Mouse (Mus musculus) liver, embryonic 16.5 days (tissue): ENCODE measurements at regions not wholly inside any gene's neighbourhood (a gene's known extent, or its start where the extent isn't known, plus 50 kb on each side); places are given as distances from the start of the nearest gene placed in this dataset.

Experiments
- ATAC-seq: fragments of 200-750 bp; cut with Nextera tagmentation; 2 replicates; pipeline ENCODE4 v1.8.0; 2017; ENCODE audit warnings: low read depth, mild to moderate bottlenecking, moderate number of reproducible peaks, moderate library complexity
- H3K27ac ChIP-seq: fragments of 300-500 bp; sonication (generic); 2 replicates; pipeline ENCODE4 v1.5.1; 2014; ENCODE audit warnings: mild to moderate bottlenecking, low read length
- H3K27me3 ChIP-seq: fragments of 300-500 bp; sonication (generic); 2 replicates; pipeline ENCODE4 v1.6.1; 2014; ENCODE audit warnings: low read depth, low read length, mixed read lengths; ENCODE audit not compliant: control insufficient read depth, insufficient read depth
- H3K36me3 ChIP-seq: fragments of 300-500 bp; sonication (generic); 2 replicates; pipeline ENCODE4 v1.6.1; 2014; ENCODE audit warnings: mild to moderate bottlenecking; ENCODE audit not compliant: control insufficient read depth, insufficient read depth
- H3K4me1 ChIP-seq: fragments of 300-500 bp; sonication (generic); 2 replicates; pipeline ENCODE4 v1.6.1; 2014; ENCODE audit warnings: low read depth, low read length, mixed read lengths; ENCODE audit not compliant: control insufficient read depth
- H3K4me2 ChIP-seq: fragments of 300-500 bp; sonication (generic); 2 replicates; pipeline ENCODE4 v1.6.1; 2014; ENCODE audit warnings: low read depth, low read length, mixed read lengths
- H3K4me3 ChIP-seq: fragments of 300-500 bp; sonication (generic); 2 replicates; pipeline ENCODE4 v1.5.1; 2014; ENCODE audit warnings: low read depth, mild to moderate bottlenecking, low read length
- H3K9ac ChIP-seq: fragments of 300-500 bp; sonication (generic); 2 replicates; pipeline ENCODE4 v1.6.1; 2014; ENCODE audit warnings: low read depth, low read length
- H3K9me3 ChIP-seq: fragments of 300-500 bp; sonication (generic); replicated peaks from 2 replicates; pipeline ENCODE4 v1.6.1; 2016; ENCODE audit warnings: low read length; ENCODE audit not compliant: control insufficient read depth
- WGBS: fragments of 180-500 bp; shearing (Covaris S2); extraction: QIAGEN DNeasy Blood & Tissue Kit; methylation state at CpG from one replicate; pipeline ENCODE4 v1.1.7; 2014; ENCODE audit not compliant: insufficient replicate concordance; 5-methylcytosine and 5-hydroxymethylcytosine counted together

DNA sequence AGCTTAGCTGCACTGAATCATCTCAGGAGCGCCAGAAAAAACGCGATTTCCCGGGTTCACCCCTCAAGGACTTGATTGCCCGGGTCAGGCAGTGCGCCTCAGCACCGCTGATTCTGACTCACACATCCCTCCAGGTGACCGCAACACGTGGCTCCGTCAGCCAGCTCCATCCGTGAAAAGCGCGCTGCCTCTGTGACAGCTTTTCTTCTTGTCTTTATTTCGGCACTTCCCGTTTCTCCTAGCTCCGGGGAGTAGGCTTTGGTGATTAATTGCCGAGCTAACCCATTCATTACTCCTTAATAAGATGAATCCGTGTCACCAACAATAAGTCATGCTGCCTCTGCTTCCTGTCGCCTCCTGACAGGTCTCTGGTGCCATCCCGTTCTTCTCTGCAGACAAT, 108.6 kb downstream of the Katnal1 start:
- WGBS = 17% methylated on average over 20 of the region's 20 CpGs
- no peak for ATAC-seq
- no peak overlapping the region for H3K9ac ChIP-seq
- H3K27me3 ChIP-seq = peaks cover 12% of the 10 kb centered on the region
- no peaks in the 10 kb centered on the region for H3K36me3 ChIP-seq
- no peaks in the 10 kb centered on the region for H3K4me1 ChIP-seq
- no peak overlapping the region for H3K27ac ChIP-seq
- no peak overlapping the region for H3K4me2 ChIP-seq
- H3K4me3 ChIP-seq = no peak overlapping the region
- no peaks in the 10 kb centered on the region for H3K9me3 ChIP-seq

DNA sequence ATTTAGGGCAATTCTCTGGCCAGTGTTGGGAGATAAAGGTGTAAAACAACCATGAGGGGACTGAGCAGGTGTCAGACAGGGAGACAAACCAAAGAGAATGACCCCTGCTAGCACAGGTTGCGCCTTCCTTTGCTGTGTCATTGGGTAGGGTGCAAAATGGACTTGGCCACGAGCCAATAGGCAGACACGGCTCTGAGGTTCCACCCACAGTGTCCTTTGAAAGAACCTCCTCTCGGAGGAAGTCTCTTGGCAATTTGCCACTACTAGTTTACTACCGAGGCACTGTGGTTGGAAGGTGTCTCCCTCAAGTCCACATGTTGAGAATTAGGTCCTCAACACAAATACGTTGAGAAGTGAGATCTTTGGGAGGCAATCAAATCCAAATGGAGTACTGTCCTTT, 109.7 kb downstream of the Katnal1 start:
- Histone ChIP-seq H3K4me3 (no peak overlapping the region), H3K27ac (no peak overlapping the region), H3K27me3 (peaks cover 12% of the 10 kb centered on the region), H3K9ac (no peak overlapping the region), H3K4me2 (no peak overlapping the region), H3K4me1 (no peaks in the 10 kb centered on the region), H3K9me3 (no peaks in the 10 kb centered on the region), H3K36me3 (no peaks in the 10 kb centered on the region)
- 22% methylated on average over 6 of the region's 6 CpGs for WGBS
- peak; percentile 53; the same call in 1 of the 2 replicates for ATAC-seq

DNA sequence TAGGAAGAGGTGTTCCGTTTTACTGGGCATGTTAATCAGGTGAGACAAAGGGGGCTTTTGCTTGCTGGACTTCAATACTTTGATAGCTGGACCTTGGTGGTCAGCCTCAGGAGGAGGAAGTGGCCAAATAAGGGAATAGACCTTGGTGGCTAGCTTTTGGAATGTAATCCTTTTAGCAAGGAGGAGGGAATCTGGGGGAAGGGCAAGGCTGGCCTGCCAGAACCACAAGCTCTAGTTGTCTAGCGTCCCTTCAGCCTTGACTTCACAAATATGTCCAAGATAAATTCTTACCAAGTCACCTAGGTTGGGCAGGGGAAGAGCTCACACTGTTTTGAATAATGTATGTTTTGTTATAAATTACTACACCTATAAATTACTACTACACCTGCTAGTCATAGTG, 110.4 kb downstream of the Katnal1 start:
- Histone ChIP-seq H3K9ac (no peak overlapping the region), H3K4me2 (no peak overlapping the region), H3K36me3 (no peaks in the 10 kb centered on the region), H3K27me3 (peaks cover 12% of the 10 kb centered on the region), H3K9me3 (no peaks in the 10 kb centered on the region), H3K4me3 (no peak overlapping the region), H3K27ac (no peak overlapping the region), H3K4me1 (no peaks in the 10 kb centered on the region)
- WGBS = 24% methylated on average over 2 of the region's 2 CpGs
- no peak for ATAC-seq

DNA sequence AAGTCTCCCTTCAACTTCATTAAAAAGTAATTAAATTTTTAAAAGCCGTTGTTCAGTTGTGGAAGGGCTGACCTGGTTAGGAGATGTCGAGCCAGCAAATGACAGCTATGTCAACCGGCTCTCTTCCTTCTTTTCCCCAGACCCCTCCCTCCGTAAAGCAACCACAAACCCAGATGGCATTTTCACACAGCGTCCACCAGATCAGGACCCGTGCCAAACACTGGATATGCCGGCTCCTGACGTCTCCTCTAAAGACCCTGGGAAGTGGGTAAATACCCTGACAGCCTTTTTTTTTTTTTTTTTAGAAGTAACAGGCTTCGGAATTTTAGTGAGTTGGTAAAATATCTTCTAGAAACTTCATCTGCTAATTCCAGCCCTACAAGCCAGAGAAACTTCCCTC, 116.3 kb downstream of the Katnal1 start:
- peaks cover 2% of the 10 kb centered on the region; the same call in 1 of the 2 replicates for H3K4me1 ChIP-seq
- no peaks in the 10 kb centered on the region for H3K36me3 ChIP-seq
- no peak for ATAC-seq
- no peaks in the 10 kb centered on the region for H3K27me3 ChIP-seq
- H3K9ac ChIP-seq = no peak overlapping the region
- no peak overlapping the region for H3K4me3 ChIP-seq
- no peak overlapping the region for H3K27ac ChIP-seq
- no peak overlapping the region for H3K4me2 ChIP-seq
- WGBS = 44% methylated on average over 9 of the region's 9 CpGs
- no peaks in the 10 kb centered on the region for H3K9me3 ChIP-seq

DNA sequence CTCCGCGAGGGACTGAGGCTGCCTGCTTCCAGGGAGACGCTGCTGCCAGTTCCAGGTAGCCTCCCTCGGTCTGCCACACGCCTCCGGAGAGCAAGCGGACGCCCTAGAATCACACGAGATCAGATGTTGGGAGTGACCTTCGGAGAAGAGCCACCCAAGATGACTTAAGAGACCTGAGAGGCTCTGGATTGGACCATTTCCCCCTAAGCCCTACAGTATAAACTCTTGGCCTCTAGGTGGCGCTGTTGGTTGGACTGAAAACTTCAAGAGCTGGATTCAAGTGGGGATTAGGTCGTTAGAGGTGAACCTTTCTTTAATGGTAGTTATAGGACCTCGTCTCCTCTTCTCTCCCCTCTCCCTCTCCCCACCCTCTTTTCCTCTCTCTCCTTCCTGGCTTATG, 117.1 kb downstream of the Katnal1 start:
- no peak for ATAC-seq
- Histone ChIP-seq H3K4me2 (no peak overlapping the region), H3K36me3 (no peaks in the 10 kb centered on the region), H3K27me3 (no peaks in the 10 kb centered on the region), H3K4me3 (no peak overlapping the region), H3K4me1 (peaks cover 2% of the 10 kb centered on the region; the same call in 1 of the 2 replicates), H3K9me3 (no peaks in the 10 kb centered on the region), H3K27ac (no peak overlapping the region), H3K9ac (no peak overlapping the region)
- 17% methylated on average over 13 of the region's 13 CpGs for WGBS

DNA sequence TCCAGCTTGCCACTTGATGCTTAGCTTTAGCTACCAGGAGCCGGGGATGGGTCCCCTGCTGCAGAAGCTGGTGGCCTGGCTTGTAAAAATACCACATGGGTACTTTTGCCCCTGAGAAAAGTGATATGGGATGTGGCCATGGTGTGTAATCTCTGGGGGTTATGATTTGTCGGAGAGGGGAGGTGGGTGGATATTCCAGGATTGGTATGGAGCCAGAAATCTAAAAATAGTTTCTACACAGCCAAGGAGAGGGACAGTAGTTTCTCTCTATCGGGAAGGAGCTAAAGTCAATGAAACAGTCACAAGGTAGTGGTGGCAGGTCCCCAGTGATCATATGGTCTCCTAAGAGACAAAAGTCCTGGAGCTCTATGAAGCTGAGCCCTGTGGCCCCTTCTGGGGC, 119.6 kb downstream of the Katnal1 start:
- H3K27ac ChIP-seq = no peak overlapping the region
- H3K9ac ChIP-seq = no peak overlapping the region
- H3K4me1 ChIP-seq = peaks cover 2% of the 10 kb centered on the region; the same call in 1 of the 2 replicates
- no peaks in the 10 kb centered on the region for H3K36me3 ChIP-seq
- no peak overlapping the region for H3K4me2 ChIP-seq
- no peaks in the 10 kb centered on the region for H3K9me3 ChIP-seq
- ATAC-seq = no peak
- 58% methylated on average over 3 of the region's 3 CpGs for WGBS
- H3K27me3 ChIP-seq = no peaks in the 10 kb centered on the region
- no peak overlapping the region for H3K4me3 ChIP-seq

DNA sequence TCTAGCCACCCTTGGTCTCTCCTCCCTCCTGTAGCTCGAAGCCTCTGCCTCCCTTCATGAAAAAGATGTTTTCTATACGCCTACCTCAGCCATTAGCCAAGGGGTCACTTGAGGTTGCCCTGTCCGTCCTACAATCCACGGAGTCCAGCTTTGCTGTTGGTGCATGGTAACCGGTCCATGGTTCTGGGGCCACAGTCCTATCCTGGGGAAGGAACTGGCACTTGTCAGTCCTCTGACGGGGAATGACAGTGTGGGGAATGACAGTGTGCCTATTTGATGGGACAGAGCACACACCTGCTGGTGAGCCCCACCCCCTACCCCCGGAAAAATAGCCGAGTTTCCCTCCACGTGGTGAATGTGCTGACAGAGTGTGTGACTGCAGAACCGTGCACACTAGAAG, 120.1 kb downstream of the Katnal1 start:
- H3K36me3 ChIP-seq = no peaks in the 10 kb centered on the region

DNA sequence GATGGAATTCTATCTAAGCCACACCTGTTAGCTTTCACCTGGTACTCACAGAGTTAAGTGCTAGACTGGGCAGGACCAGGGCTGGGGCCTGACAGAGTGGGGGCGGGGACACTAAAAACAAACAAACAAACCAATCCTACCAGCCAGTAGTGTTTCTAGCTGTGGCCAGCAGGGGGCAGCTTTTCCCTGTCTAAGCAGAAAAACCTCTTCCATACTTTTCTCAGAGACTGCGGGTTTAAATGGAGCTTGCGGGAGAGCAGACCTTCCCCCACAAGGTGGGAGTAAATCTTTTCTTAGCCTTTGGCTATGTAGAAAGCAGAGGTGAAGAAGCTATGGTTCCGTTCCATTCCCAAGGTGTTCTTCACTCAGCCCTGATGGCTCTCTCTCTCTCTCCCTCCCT, 120.7 kb downstream of the Katnal1 start:
- Histone ChIP-seq H3K9me3 (no peaks in the 10 kb centered on the region), H3K4me1 (peaks cover 9% of the 10 kb centered on the region), H3K4me2 (no peak overlapping the region), H3K9ac (no peak overlapping the region), H3K36me3 (no peaks in the 10 kb centered on the region), H3K27ac (no peak overlapping the region), H3K27me3 (no peaks in the 10 kb centered on the region), H3K4me3 (no peak overlapping the region)
- WGBS = 12% methylated on average over 4 of the region's 4 CpGs
- ATAC-seq = no peak

More for the DNA sequence above, 120.1 kb downstream of the Katnal1 start:
- no peak overlapping the region for H3K4me2 ChIP-seq
- no peaks in the 10 kb centered on the region for H3K27me3 ChIP-seq
- H3K9me3 ChIP-seq = no peaks in the 10 kb centered on the region
- no peak overlapping the region for H3K9ac ChIP-seq
- no peak for ATAC-seq
- H3K4me3 ChIP-seq = no peak overlapping the region
- 30% methylated on average over 10 of the region's 10 CpGs for WGBS
- no peak overlapping the region for H3K27ac ChIP-seq
- peaks cover 3% of the 10 kb centered on the region; the same call in 1 of the 2 replicates for H3K4me1 ChIP-seq

DNA sequence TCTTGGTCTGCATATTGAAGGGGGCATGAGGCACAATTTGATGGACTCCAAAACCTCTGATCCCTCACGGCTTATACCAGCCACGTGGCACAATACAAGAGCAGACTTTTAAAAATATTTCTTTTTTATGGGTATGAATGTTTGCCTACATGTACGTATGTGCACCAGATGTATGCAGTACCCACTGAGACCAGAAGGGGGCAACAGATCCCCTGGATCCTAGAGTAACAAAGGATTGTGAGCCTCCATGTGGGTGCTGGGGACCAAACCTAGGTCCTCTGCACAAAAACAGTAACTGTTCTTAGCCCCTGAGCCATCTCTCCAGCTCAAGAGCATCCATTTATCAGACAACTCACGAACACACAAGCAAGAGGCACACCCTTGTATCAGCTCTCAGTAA, 121.5 kb downstream of the Katnal1 start:
- no peak overlapping the region for H3K4me2 ChIP-seq
- ATAC-seq = no peak
- no peak overlapping the region for H3K27ac ChIP-seq
- H3K9ac ChIP-seq = no peak overlapping the region
- H3K9me3 ChIP-seq = no peaks in the 10 kb centered on the region
- peaks cover 9% of the 10 kb centered on the region for H3K4me1 ChIP-seq
- no peaks in the 10 kb centered on the region for H3K27me3 ChIP-seq
- WGBS = 79% methylated on average over 4 of the region's 4 CpGs
- H3K36me3 ChIP-seq = no peaks in the 10 kb centered on the region
- no peak overlapping the region for H3K4me3 ChIP-seq
